Mouse (Mus musculus): ENCODE data around the gene Caln1.

Caln1 gene

GRCm38 (mm10) chr5:130688385-130689138 is 319.3 kb downstream of the Caln1 start:
- TF ChIP-seq GATA4 (IDR thresholded peaks at IDR 0.05; ENCODE audit: insufficient replicate concordance, low read length): no peak

GRCm38 (mm10) chr5:130691349-130691748 is 322.1 kb downstream of the Caln1 start:
- no peak for TF ChIP-seq GATA4 (IDR thresholded peaks at IDR 0.05; ENCODE audit: insufficient replicate concordance, low read length)

GRCm38 (mm10) chr5:130699476-130699875 is 330.2 kb downstream of the Caln1 start:
- TF ChIP-seq GATA4 (IDR thresholded peaks at IDR 0.05; ENCODE audit: insufficient replicate concordance, low read length): no peak

- no peak for TF ChIP-seq GATA4 (IDR thresholded peaks at IDR 0.05; ENCODE audit: insufficient replicate concordance, low read length)
Observed at GRCm38 (mm10) chr5:130701777-130702176, 332.5 kb downstream of the Caln1 start.

GRCm38 (mm10) chr5:130702361-130702760 is 333.1 kb downstream of the Caln1 start:
- TF ChIP-seq GATA4 (IDR thresholded peaks at IDR 0.05; ENCODE audit: insufficient replicate concordance, low read length): no peak

GRCm38 (mm10) chr5:130704866-130705265 is 335.6 kb downstream of the Caln1 start:
- TF ChIP-seq GATA4 (IDR thresholded peaks at IDR 0.05; ENCODE audit: insufficient replicate concordance, low read length): no peak

- TF ChIP-seq GATA4 (IDR thresholded peaks at IDR 0.05; ENCODE audit: insufficient replicate concordance, low read length): no peak
Observed at GRCm38 (mm10) chr5:130706202-130706855, 337.1 kb downstream of the Caln1 start.

- TF ChIP-seq GATA4 (IDR thresholded peaks at IDR 0.05; ENCODE audit: insufficient replicate concordance, low read length): no peak
Observed at GRCm38 (mm10) chr5:130707755-130708154, 338.5 kb downstream of the Caln1 start.

GRCm38 (mm10) chr5:130708616-130709015 is 339.4 kb downstream of the Caln1 start:
- TF ChIP-seq GATA4 (IDR thresholded peaks at IDR 0.05; ENCODE audit: insufficient replicate concordance, low read length): no peak

- TF ChIP-seq GATA4 (IDR thresholded peaks at IDR 0.05; ENCODE audit: insufficient replicate concordance, low read length): no peak
Observed at GRCm38 (mm10) chr5:130711643-130712042, 342.4 kb downstream of the Caln1 start.

GRCm38 (mm10) chr5:130712281-130712680 is 343.0 kb downstream of the Caln1 start:
- TF ChIP-seq GATA4 (IDR thresholded peaks at IDR 0.05; ENCODE audit: insufficient replicate concordance, low read length): no peak

GRCm38 (mm10) chr5:130715181-130715580 is 345.9 kb downstream of the Caln1 start:
- TF ChIP-seq GATA4 (IDR thresholded peaks at IDR 0.05; ENCODE audit: insufficient replicate concordance, low read length): no peak

GRCm38 (mm10) chr5:130718385-130718784 is 349.1 kb downstream of the Caln1 start:
- no peak for TF ChIP-seq GATA4 (IDR thresholded peaks at IDR 0.05; ENCODE audit: insufficient replicate concordance, low read length)

GRCm38 (mm10) chr5:130742171-130742570 is 372.9 kb downstream of the Caln1 start:
- TF ChIP-seq GATA4 (IDR thresholded peaks at IDR 0.05; ENCODE audit: insufficient replicate concordance, low read length): no peak

GRCm38 (mm10) chr5:130757517-130757916 is 388.3 kb downstream of the Caln1 start:
- TF ChIP-seq GATA4 (IDR thresholded peaks at IDR 0.05; ENCODE audit: insufficient replicate concordance, low read length): no peak

GRCm38 (mm10) chr5:130765784-130766183 is 396.5 kb downstream of the Caln1 start:
- no peak for TF ChIP-seq GATA4 (IDR thresholded peaks at IDR 0.05; ENCODE audit: insufficient replicate concordance, low read length)

All from liver, adult (tissue).